Mouse (Mus musculus): ENCODE measurements around the gene Arxes2. TPM values are rescaled to one million over a fixed set of nuclear protein-coding genes. Genes with fewer than 3 reads are reported as not detected.

Gene Arxes2
- total and polyA plus RNA-seq, 3 experiments: not detected

DNA sequence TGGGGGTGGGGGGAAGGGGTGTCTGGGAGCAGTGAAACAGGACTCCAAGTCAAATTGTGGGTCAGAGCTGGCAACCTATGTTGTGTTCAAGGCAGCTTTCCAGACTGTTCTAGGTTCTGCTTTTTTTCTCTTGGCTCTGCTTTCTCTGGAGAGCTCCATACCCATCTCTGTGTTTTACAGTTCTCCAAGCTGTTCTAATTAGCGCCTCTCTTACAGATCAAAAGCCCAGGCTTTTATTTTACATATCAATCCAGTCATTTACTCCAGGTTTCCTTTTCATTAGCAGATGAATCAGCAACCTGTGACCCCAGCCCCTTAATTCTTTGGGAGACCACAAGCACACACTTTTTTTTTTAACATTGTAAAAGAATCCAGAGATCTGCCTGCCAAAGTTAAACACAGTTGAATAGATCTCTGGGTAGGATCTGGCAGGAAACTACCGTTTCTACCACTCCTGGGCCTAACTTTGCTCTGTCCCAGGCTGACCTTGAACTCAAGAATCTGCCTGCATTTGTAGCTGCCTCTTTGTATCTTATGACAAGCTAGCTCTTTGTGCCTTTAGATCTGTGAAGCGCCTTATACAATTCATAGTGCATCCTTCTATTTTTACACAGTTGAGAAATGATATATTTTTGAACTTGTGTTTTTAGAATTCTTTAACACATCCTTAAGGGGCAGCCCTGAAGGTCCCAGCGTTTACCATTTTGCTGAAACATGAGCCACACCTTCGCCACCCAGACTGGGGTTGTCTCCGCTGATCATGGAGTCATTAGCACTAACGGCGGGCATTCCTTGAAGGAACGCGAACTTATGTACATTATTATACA, 19.8 kb upstream of the Arxes2 start:
- no peak for DNase-seq (ENCODE audit: low read depth, low spot score)
- Histone ChIP-seq H3K9me3 (replicated peaks; ENCODE audit: insufficient read depth, low read length) (no peaks in the 10 kb centered on the region), H3K36me3 (ENCODE audit: control insufficient read depth in 1 of 2, insufficient read depth in 2 of 2, low read length in 2 of 2) (no peaks in the 10 kb centered on the region), H3K4me1 (ENCODE audit: control insufficient read depth in 1 of 2, insufficient read depth in 2 of 2, low read length in 2 of 2) (no peaks in the 10 kb centered on the region), H3K79me2 (ENCODE audit: control insufficient read depth, insufficient read depth, low read length, poor library complexity) (no peaks in the 10 kb centered on the region), H3K27me3 (ENCODE audit: control insufficient read depth in 1 of 2, insufficient read depth in 2 of 2, low read length in 2 of 2) (no peaks in the 10 kb centered on the region), H3K4me3 (ENCODE audit: control insufficient read depth in 1 of 2, insufficient read depth in 1 of 2, low read depth in 2 of 2, low read length in 2 of 2) (no peak overlapping the region), H3K27ac (ENCODE audit: control insufficient read depth, low read depth, low read length) (no peak overlapping the region), H3K9ac (ENCODE audit: control insufficient read depth, low read depth, low read length, poor library complexity, severe bottlenecking) (no peak overlapping the region)
- no peak for TF ChIP-seq POLR2A (IDR thresholded peaks at IDR 0.05; ENCODE audit: control insufficient read depth in 1 of 2, insufficient read depth in 1 of 2, low read depth in 1 of 2, low read length in 2 of 2, poor library complexity in 1 of 2)
- TF ChIP-seq GABPA (IDR thresholded peaks at IDR 0.05; ENCODE audit: low read depth, low read length): no peak
- TF ChIP-seq TCF12 (IDR thresholded peaks at IDR 0.05; ENCODE audit: low read depth, low read length): no peak
- no peak for TF ChIP-seq CHD1 (IDR thresholded peaks at IDR 0.05; ENCODE audit: low read depth, low read length)
- TF ChIP-seq RCOR1 (IDR thresholded peaks at IDR 0.05; ENCODE audit: low read depth, low read length): no peak
- TF ChIP-seq TBP (IDR thresholded peaks at IDR 0.05; ENCODE audit: low read depth, low read length): no peak
- TF ChIP-seq CTCF (IDR thresholded peaks at IDR 0.05 in 2 of 3, conservative IDR thresholded peaks at IDR 0.05 in 1 of 3; ENCODE audit: control insufficient read depth in 1 of 3, insufficient read depth in 1 of 3, low read depth in 2 of 3, low read length in 3 of 3, poor library complexity in 1 of 3, severe bottlenecking in 1 of 3): no peak
- no peak for TF ChIP-seq NRF1 (IDR thresholded peaks at IDR 0.05; ENCODE audit: insufficient read depth, low read depth, low read length, poor library complexity, severe bottlenecking)
- TF ChIP-seq MAX (IDR thresholded peaks at IDR 0.05; ENCODE audit: low read length): no peak
- TF ChIP-seq BHLHE40 (IDR thresholded peaks at IDR 0.05; ENCODE audit: borderline replicate concordance, low read depth, low read length): no peak
- TF ChIP-seq UBTF (IDR thresholded peaks at IDR 0.05; ENCODE audit: borderline replicate concordance, insufficient read depth, low read depth, low read length): no peak
- TF ChIP-seq MYB (IDR thresholded peaks at IDR 0.05; ENCODE audit: low read depth, low read length): no peak
- TF ChIP-seq JUND (IDR thresholded peaks at IDR 0.05; ENCODE audit: low read depth, low read length): no peak
- TF ChIP-seq ZKSCAN1 (IDR thresholded peaks at IDR 0.05; ENCODE audit: low read depth, low read length): no peak
- TF ChIP-seq KAT2A (conservative IDR thresholded peaks at IDR 0.05; ENCODE audit: low read depth, low read length): no peak
- TF ChIP-seq ETS1 (IDR thresholded peaks at IDR 0.05; ENCODE audit: low read depth, low read length): no peak
- TF ChIP-seq EP300 (IDR thresholded peaks at IDR 0.05; ENCODE audit: low read depth in 1 of 2, low read length in 2 of 2): no peak

DNA sequence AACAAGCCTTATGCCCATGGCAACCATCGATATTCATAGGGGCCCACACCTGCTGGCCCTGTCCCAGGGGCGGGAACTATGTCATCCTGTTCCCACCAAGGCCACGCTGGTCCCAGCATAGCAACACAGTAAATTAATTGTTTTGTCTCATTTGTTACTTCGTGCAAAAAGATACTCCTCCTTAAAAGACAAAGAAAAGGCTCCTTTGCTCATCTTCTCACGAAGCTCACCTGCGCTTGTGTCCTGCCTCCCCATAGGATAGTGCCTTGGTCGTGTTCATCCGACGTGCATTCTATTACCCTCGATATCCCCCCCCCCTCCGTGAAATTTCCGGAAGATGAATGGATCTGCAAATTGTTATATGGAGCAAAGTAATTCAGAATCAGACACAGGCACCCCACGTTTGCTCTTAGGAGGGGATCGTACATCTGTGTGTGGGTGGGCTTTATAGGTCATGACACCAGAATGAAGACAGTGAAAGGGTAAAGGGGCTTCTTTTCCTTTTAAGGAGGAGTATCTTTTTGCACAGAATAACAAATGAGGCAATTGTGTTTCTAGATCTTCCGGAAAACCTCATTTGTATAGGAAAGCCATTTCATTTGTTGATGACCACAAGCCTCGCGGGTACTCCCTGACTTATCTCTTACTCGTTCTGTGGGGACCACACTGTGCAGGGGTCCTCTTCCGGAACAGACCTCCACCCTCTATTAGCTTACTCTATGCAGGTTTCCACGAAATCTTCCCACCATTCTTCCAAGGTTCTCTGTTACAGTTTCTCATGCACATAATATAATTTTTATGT, 19.0 kb upstream of the Arxes2 start:
- H3K79me2 ChIP-seq (ENCODE audit: control insufficient read depth, insufficient read depth, low read length, poor library complexity): no peaks in the 10 kb centered on the region
- no peaks in the 10 kb centered on the region for H3K9me3 ChIP-seq (replicated peaks; ENCODE audit: insufficient read depth, low read length)
- H3K36me3 ChIP-seq (ENCODE audit: control insufficient read depth in 1 of 2, insufficient read depth in 2 of 2, low read length in 2 of 2): no peaks in the 10 kb centered on the region
- no peak overlapping the region for H3K27ac ChIP-seq (ENCODE audit: control insufficient read depth, low read depth, low read length)
- no peak for DNase-seq (ENCODE audit: low read depth, low spot score)
- H3K4me1 ChIP-seq (ENCODE audit: control insufficient read depth in 1 of 2, insufficient read depth in 2 of 2, low read length in 2 of 2): no peaks in the 10 kb centered on the region
- TF ChIP-seq HCFC1 (IDR thresholded peaks at IDR 0.05; ENCODE audit: low read depth, low read length): no peak
- no peak for TF ChIP-seq ZC3H11A (IDR thresholded peaks at IDR 0.05; ENCODE audit: low read depth, low read length)
- TF ChIP-seq RCOR1 (IDR thresholded peaks at IDR 0.05; ENCODE audit: low read depth, low read length): no peak
- TF ChIP-seq GABPA (IDR thresholded peaks at IDR 0.05; ENCODE audit: low read depth, low read length): no peak
- TF ChIP-seq POLR2AphosphoS2 (IDR thresholded peaks at IDR 0.05; ENCODE audit: low read length): no peak
- no peak for TF ChIP-seq BHLHE40 (IDR thresholded peaks at IDR 0.05; ENCODE audit: borderline replicate concordance, low read depth, low read length)
- no peak for TF ChIP-seq NRF1 (IDR thresholded peaks at IDR 0.05; ENCODE audit: insufficient read depth, low read depth, low read length, poor library complexity, severe bottlenecking)
- no peak for TF ChIP-seq SIN3A (IDR thresholded peaks at IDR 0.05; ENCODE audit: low read length)
- no peak for TF ChIP-seq CTCF (IDR thresholded peaks at IDR 0.05 in 2 of 3, conservative IDR thresholded peaks at IDR 0.05 in 1 of 3; ENCODE audit: control insufficient read depth in 1 of 3, insufficient read depth in 1 of 3, low read depth in 2 of 3, low read length in 3 of 3, poor library complexity in 1 of 3, severe bottlenecking in 1 of 3)
- no peak for TF ChIP-seq GATA1 (IDR thresholded peaks at IDR 0.05; ENCODE audit: low read depth, low read length)
- no peak for TF ChIP-seq E2F4 (IDR thresholded peaks at IDR 0.05; ENCODE audit: borderline replicate concordance, low read depth, low read length)
- no peak overlapping the region for H3K9ac ChIP-seq (ENCODE audit: control insufficient read depth, low read depth, low read length, poor library complexity, severe bottlenecking)
- H3K27me3 ChIP-seq (ENCODE audit: control insufficient read depth in 1 of 2, insufficient read depth in 2 of 2, low read length in 2 of 2): no peaks in the 10 kb centered on the region
- H3K4me3 ChIP-seq (ENCODE audit: control insufficient read depth in 1 of 2, insufficient read depth in 1 of 2, low read depth in 2 of 2, low read length in 2 of 2): no peak overlapping the region

Data from MEL (cell line).